8 mouse cellular contexts compared by ENCODE assay signal in the genomic region with DNA sequence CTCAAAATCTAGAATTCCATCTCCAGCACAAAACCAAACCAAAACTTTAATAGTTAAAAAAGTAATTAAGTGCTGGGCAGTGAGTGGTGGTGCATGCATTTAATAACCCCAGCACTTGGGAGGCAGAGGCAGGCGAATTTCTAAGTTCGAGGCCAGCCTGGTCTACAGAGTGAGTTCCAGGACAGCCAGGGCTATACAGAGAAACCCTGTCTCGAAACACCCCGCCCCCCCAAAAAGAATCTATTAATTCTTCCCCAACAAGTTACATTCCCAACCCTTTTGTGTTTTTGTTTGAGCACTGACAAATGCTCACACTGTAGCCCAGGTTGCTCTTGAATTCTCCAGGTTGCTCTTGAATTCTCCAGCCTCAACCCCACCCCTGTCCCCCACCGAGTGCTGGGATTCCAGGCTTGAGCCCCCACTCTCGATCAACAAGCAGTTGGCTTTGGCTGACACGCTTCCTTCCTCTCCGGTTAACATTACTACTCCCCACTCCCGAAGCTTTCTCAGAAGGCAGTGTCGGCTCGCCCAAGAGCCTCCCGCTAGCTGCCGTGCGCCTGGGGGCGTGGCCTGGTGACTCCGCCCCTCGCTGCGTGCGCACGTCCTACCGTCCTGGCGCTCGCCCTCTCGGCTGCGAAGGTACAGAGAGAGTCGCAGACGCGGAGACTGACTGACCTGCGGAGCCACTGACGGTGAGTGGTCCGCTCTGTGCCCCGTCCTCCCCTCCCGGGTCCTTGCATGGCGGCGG. TPM values are rescaled to one million over a fixed set of nuclear protein-coding genes. Genes with fewer than 3 reads are reported as not detected.
A peak's percentile ranks its signal among the peaks of the same experiment; 100 is the strongest.
DNase-seq lines count a peak whose midpoint lies in the region; ATAC-seq lines count a peak whose summit lies in the region.

Gene Hmox2 (plus strand): TSS at position 582 of the 748 bp plus-strand sequence.

- H3K9ac ChIP-seq in heart, embryonic 13.5 days = peak within 1 kb of the TSS; percentile 97
- peak within 1 kb of the TSS; percentile 96 for H3K9ac ChIP-seq in liver, embryonic 12.5 days
- peak within 1 kb of the TSS; percentile 83 for H3K9ac ChIP-seq in stomach, embryonic 15.5 days

- peak; percentile 99 for ATAC-seq in erythroid progenitor cell, adult 5-6 weeks (replicated peaks; ENCODE audit: low FRiP score, poor library complexity, severe bottlenecking)
- ATAC-seq in heart, embryonic 13.5 days (ENCODE audit: extremely low read depth, insufficient number of reproducible peaks, low FRiP score, low TSS enrichment) = peak; percentile 88
- peak; percentile 96 for ATAC-seq in liver, embryonic 12.5 days
- peak; percentile 94 for ATAC-seq in stomach, embryonic 15.5 days (ENCODE audit: insufficient read depth, low FRiP score, low read depth)

- peak within 1 kb of the TSS; percentile 92 for H3K4me2 ChIP-seq in heart, embryonic 13.5 days
- H3K4me2 ChIP-seq in liver, embryonic 12.5 days = peak within 1 kb of the TSS; percentile 95
- H3K4me2 ChIP-seq in stomach, embryonic 15.5 days = peak within 1 kb of the TSS; percentile 76

- no peaks in the 10 kb centered on the region for H3K27me3 ChIP-seq in heart, embryonic 13.5 days (replicated peaks)
- H3K27me3 ChIP-seq in liver, embryonic 12.5 days (replicated peaks) = no peaks in the 10 kb centered on the region
- no peaks in the 10 kb centered on the region for H3K27me3 ChIP-seq in stomach, embryonic 15.5 days (replicated peaks)

- peak within 1 kb of the TSS; percentile 92 for H3K4me3 ChIP-seq in heart, embryonic 13.5 days
- peak within 1 kb of the TSS; percentile 88 for H3K4me3 ChIP-seq in liver, embryonic 12.5 days
- peak within 1 kb of the TSS; percentile 74 for H3K4me3 ChIP-seq in stomach, embryonic 15.5 days (replicated peaks)

- whole genome bisulfite sequencing in heart, embryonic 13.5 days = 4% methylated on average over 35 of the region's 35 CpGs
- WGBS in liver, embryonic 12.5 days (ENCODE audit: insufficient replicate concordance) = 4% methylated on average over 35 of the region's 35 CpGs
- 5% methylated on average over 34 of the region's 35 CpGs for WGBS in stomach, embryonic 15.5 days

- peaks cover 31% of the 10 kb centered on the region for H3K4me1 ChIP-seq in heart, embryonic 13.5 days
- peaks cover 63% of the 10 kb centered on the region for H3K4me1 ChIP-seq in liver, embryonic 12.5 days
- H3K4me1 ChIP-seq in stomach, embryonic 15.5 days = 0 out of 2 replicates have a peak, but pooled peaks cover 3% of the 10 kb centered on the region

- H3K9me3 ChIP-seq in heart, embryonic 13.5 days = no peaks in the 10 kb centered on the region
- no peaks in the 10 kb centered on the region for H3K9me3 ChIP-seq in liver, embryonic 12.5 days (replicated peaks)
- no peaks in the 10 kb centered on the region for H3K9me3 ChIP-seq in stomach, embryonic 15.5 days

- peak; percentile 93 for DNase-seq in CD4-positive helper T cell, adult 2 months (ENCODE audit: low read depth, low spot score)
- DNase-seq in brain, embryonic 18.5 days (ENCODE audit: low read depth, low spot score) = peak; percentile 72
- peak; percentile 97 for DNase-seq in kidney, postnatal 10 days
- DNase-seq in natural killer cell, adult 2 months (ENCODE audit: low spot score in 2 of 2) = peak; percentile 90 to 91

- peak within 1 kb of the TSS; percentile 94 for H3K27ac ChIP-seq in heart, embryonic 13.5 days (replicated peaks)
- peak within 1 kb of the TSS; percentile 79 for H3K27ac ChIP-seq in liver, embryonic 12.5 days
- H3K27ac ChIP-seq in stomach, embryonic 15.5 days = peak within 1 kb of the TSS; percentile 85

- H3K36me3 ChIP-seq in heart, embryonic 13.5 days = 0 out of 2 replicates have a peak, but pooled peaks cover 2% of the 10 kb centered on the region
- H3K36me3 ChIP-seq in liver, embryonic 12.5 days = no peaks in the 10 kb centered on the region
- no peaks in the 10 kb centered on the region for H3K36me3 ChIP-seq in stomach, embryonic 15.5 days

RNA-seq across cellular contexts. Expression of gene Hmox2, which starts in this region (rescaled TPM):
- total RNA-seq in erythroid progenitor cell, adult 5-6 weeks (2015; ENCODE audit: low replicate concordance) = 10.1 and 13.0 TPM in 2 replicates
- 8.5 and 13.0 TPM in 2 replicates for total RNA-seq in erythroid progenitor cell, adult 5-6 weeks (2017; ENCODE audit: low replicate concordance)
- 92.8 and 96.0 TPM in 2 replicates for polyA plus RNA-seq in heart, embryonic 13.5 days (2015; fragmentation: Nextera tagmentation; extraction: Ambion mirVana)
- polyA plus RNA-seq in liver, embryonic 12.5 days (2016; fragmentation: Nextera tagmentation; extraction: Ambion mirVana) = 40.9 and 42.5 TPM in 2 replicates
- 86.1 and 89.4 TPM in 2 replicates for polyA plus RNA-seq in stomach, embryonic 15.5 days (2015; fragmentation: Nextera tagmentation; extraction: Ambion mirVana)

Comparison
In these comparisons a context has a peak if more than half of its experiments do, and no peak if none do; other contexts are left out.
1. Peak in every context shown above with its lines: DNase-seq, ATAC-seq, H3K4me3 ChIP-seq and H3K27ac ChIP-seq.